Comparison of ENCODE assay signal across 8 mouse cellular contexts in the genomic region with DNA sequence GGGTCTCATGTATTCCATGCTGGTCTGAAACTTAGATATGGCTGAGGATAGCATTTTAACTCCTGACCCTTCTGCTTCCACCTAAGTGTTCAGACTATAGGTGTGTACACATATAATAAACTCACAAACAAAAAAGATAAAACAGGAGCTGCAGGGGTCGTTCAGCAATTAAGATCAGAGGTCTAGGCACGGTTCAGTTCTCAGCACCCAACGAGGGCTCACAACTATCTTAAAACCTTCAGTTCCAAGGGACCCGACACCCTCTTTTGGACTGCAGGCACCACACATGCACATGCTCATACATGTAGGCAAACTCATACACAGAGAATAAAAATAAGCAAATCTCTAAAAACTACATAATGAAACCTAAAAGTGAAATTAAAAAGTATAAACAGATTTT. TPM values are rescaled to one million over a fixed set of nuclear protein-coding genes. Genes with fewer than 3 reads are reported as not detected.
DNase-seq lines count a peak whose midpoint lies in the region; ATAC-seq lines count a peak whose summit lies in the region.

No protein-coding gene starts in this region.

- H3K27me3 ChIP-seq in liver, embryonic 11.5 days (replicated peaks; ENCODE audit: control insufficient read depth, insufficient read depth, low read length): no peaks in the 10 kb centered on the region
- H3K27me3 ChIP-seq in embryonic facial prominence, embryonic 15.5 days: no peaks in the 10 kb centered on the region
- H3K27me3 ChIP-seq in limb, embryonic 10.5 days (ENCODE audit: low read depth, poor library complexity, severe bottlenecking): no peaks in the 10 kb centered on the region
- H3K27me3 ChIP-seq in neural tube, embryonic 13.5 days: no peaks in the 10 kb centered on the region

- H3K4me1 ChIP-seq in liver, embryonic 11.5 days (replicated peaks; ENCODE audit: control insufficient read depth, insufficient read depth, low read length): no peaks in the 10 kb centered on the region; the same call in 1 of the 2 replicates
- peaks cover 26% of the 10 kb centered on the region for H3K4me1 ChIP-seq in embryonic facial prominence, embryonic 15.5 days
- H3K4me1 ChIP-seq in limb, embryonic 10.5 days: peaks cover 10% of the 10 kb centered on the region; the same call in 1 of the 2 replicates
- peaks cover 26% of the 10 kb centered on the region for H3K4me1 ChIP-seq in neural tube, embryonic 13.5 days (replicated peaks)

- no peak for DNase-seq in liver, embryonic 11.5 days (ENCODE audit: low spot score)
- DNase-seq in liver: no peak
- DNase-seq in limb, embryonic 10.5 days (ENCODE audit: low spot score): no peak
- no peak for DNase-seq in thymus, postnatal 0 days (ENCODE audit: low spot score)
- DNase-seq in retina, postnatal 1 day: no peak

- peaks cover 4% of the 10 kb centered on the region for H3K36me3 ChIP-seq in liver, embryonic 11.5 days (ENCODE audit: control insufficient read depth, insufficient read depth, low read length)
- H3K36me3 ChIP-seq in embryonic facial prominence, embryonic 15.5 days: peaks cover 17% of the 10 kb centered on the region
- H3K36me3 ChIP-seq in limb, embryonic 10.5 days: peaks cover 29% of the 10 kb centered on the region
- peaks cover 13% of the 10 kb centered on the region for H3K36me3 ChIP-seq in neural tube, embryonic 13.5 days

- H3K4me3 ChIP-seq in liver, embryonic 11.5 days (ENCODE audit: low read depth, low read length): peak overlapping the region; percentile 52
- H3K4me3 ChIP-seq in embryonic facial prominence, embryonic 15.5 days (replicated peaks): peak overlapping the region; percentile 55
- peak overlapping the region; percentile 51 for H3K4me3 ChIP-seq in limb, embryonic 10.5 days
- H3K4me3 ChIP-seq in neural tube, embryonic 13.5 days: peak overlapping the region; percentile 43

- peak overlapping the region; percentile 60 for H3K9ac ChIP-seq in liver, embryonic 11.5 days (ENCODE audit: low read depth, low read length)
- no peak overlapping the region; the same call in 1 of the 2 replicates for H3K9ac ChIP-seq in embryonic facial prominence, embryonic 15.5 days
- peak overlapping the region; percentile 62; the same call in 1 of the 2 replicates for H3K9ac ChIP-seq in neural tube, embryonic 13.5 days

- H3K9me3 ChIP-seq in liver, embryonic 11.5 days (ENCODE audit: control insufficient read depth, low read length): no peaks in the 10 kb centered on the region
- H3K9me3 ChIP-seq in embryonic facial prominence, embryonic 15.5 days (replicated peaks): no peaks in the 10 kb centered on the region
- no peaks in the 10 kb centered on the region for H3K9me3 ChIP-seq in limb, embryonic 10.5 days (replicated peaks)
- no peaks in the 10 kb centered on the region for H3K9me3 ChIP-seq in neural tube, embryonic 13.5 days

- WGBS in liver, embryonic 11.5 days: 57% methylated on average over 4 of the region's 4 CpGs
- 57% methylated on average over 4 of the region's 4 CpGs for WGBS in embryonic facial prominence, embryonic 15.5 days
- 63% methylated on average over 4 of the region's 4 CpGs for WGBS in limb, embryonic 10.5 days
- WGBS in neural tube, embryonic 13.5 days: 62% methylated on average over 4 of the region's 4 CpGs

- H3K27ac ChIP-seq in liver, embryonic 11.5 days (ENCODE audit: low read depth, low read length): no peak overlapping the region
- H3K27ac ChIP-seq in embryonic facial prominence, embryonic 15.5 days (replicated peaks): peak overlapping the region; percentile 80
- H3K27ac ChIP-seq in limb, embryonic 10.5 days: peak overlapping the region; percentile 68
- H3K27ac ChIP-seq in neural tube, embryonic 13.5 days (replicated peaks): peak overlapping the region; percentile 70; the same call in 1 of the 2 replicates

- ATAC-seq in liver, embryonic 11.5 days (replicated peaks; ENCODE audit: low FRiP score): no peak
- no peak for ATAC-seq in embryonic facial prominence, embryonic 15.5 days (ENCODE audit: insufficient number of reproducible peaks, low FRiP score, low TSS enrichment, low read depth)
- peak; percentile 6; the same call in 1 of the 2 replicates for ATAC-seq in neural tube, embryonic 13.5 days (ENCODE audit: low read depth)
- no peak for ATAC-seq in activated CD4-positive, CD25-positive, alpha-beta regulatory T cell, adult 4 months

- peak overlapping the region; percentile 78 for H3K4me2 ChIP-seq in liver, embryonic 11.5 days
- H3K4me2 ChIP-seq in embryonic facial prominence, embryonic 15.5 days (replicated peaks): peak overlapping the region; percentile 49
- peak overlapping the region; percentile 55 for H3K4me2 ChIP-seq in neural tube, embryonic 13.5 days

RNA-seq across cellular contexts. Expression of gene Srl, which starts 0.6 kb away (rescaled TPM):
- 8.7 and 8.8 TPM in 2 replicates for polyA plus RNA-seq in liver, embryonic 11.5 days (2014; fragmentation: Nextera tagmentation; extraction: Ambion mirVana)
- polyA plus RNA-seq in embryonic facial prominence, embryonic 15.5 days (2015; fragmentation: Nextera tagmentation; extraction: Ambion mirVana): 42.1 and 52.8 TPM in 2 replicates
- polyA plus RNA-seq in limb, embryonic 10.5 days (2016; fragmentation: Nextera tagmentation; extraction: Ambion mirVana): 29.4 and 34.3 TPM in 2 replicates
- 28.9 and 31.8 TPM in 2 replicates for polyA plus RNA-seq in neural tube, embryonic 13.5 days (2015; fragmentation: Nextera tagmentation; extraction: Ambion mirVana)
- polyA plus RNA-seq in thymus, postnatal 0 days (2015; fragmentation: Nextera tagmentation; extraction: Ambion mirVana): 5.6 and 6.9 TPM in 2 replicates
- polyA plus RNA-seq in activated CD4-positive, CD25-positive, alpha-beta regulatory T cell, adult 4 months (2017; shearing (Covaris generic)): 1 to 10 TPM in 1 of 2 experiments, under 1 TPM in 1; 0.20 to 1.9 TPM

RNA-seq across cellular contexts. Expression of gene Tfap4, which starts 18.6 kb away (rescaled TPM):
- 23.3 and 25.1 TPM in 2 replicates for polyA plus RNA-seq in liver, embryonic 11.5 days (2014; fragmentation: Nextera tagmentation; extraction: Ambion mirVana)
- 23.6 and 24.5 TPM in 2 replicates for polyA plus RNA-seq in embryonic facial prominence, embryonic 15.5 days (2015; fragmentation: Nextera tagmentation; extraction: Ambion mirVana)
- 41.4 and 48.5 TPM in 2 replicates for polyA plus RNA-seq in limb, embryonic 10.5 days (2016; fragmentation: Nextera tagmentation; extraction: Ambion mirVana)
- 10.2 TPM in 2 replicates for polyA plus RNA-seq in neural tube, embryonic 13.5 days (2015; fragmentation: Nextera tagmentation; extraction: Ambion mirVana)
- polyA plus RNA-seq in thymus, postnatal 0 days (2015; fragmentation: Nextera tagmentation; extraction: Ambion mirVana): 16.5 and 19.7 TPM in 2 replicates
- polyA plus RNA-seq in activated CD4-positive, CD25-positive, alpha-beta regulatory T cell, adult 4 months (2017; shearing (Covaris generic)): 1 to 10 TPM; 4.1 to 6.2 TPM

RNA-seq across cellular contexts. Expression of gene Glis2, which starts 53.5 kb away (rescaled TPM):
- polyA plus RNA-seq in liver, embryonic 11.5 days (2014; fragmentation: Nextera tagmentation; extraction: Ambion mirVana): 10.8 and 11.7 TPM in 2 replicates
- 33.2 and 33.4 TPM in 2 replicates for polyA plus RNA-seq in embryonic facial prominence, embryonic 15.5 days (2015; fragmentation: Nextera tagmentation; extraction: Ambion mirVana)
- polyA plus RNA-seq in limb, embryonic 10.5 days (2016; fragmentation: Nextera tagmentation; extraction: Ambion mirVana): 27.0 and 30.7 TPM in 2 replicates
- polyA plus RNA-seq in neural tube, embryonic 13.5 days (2015; fragmentation: Nextera tagmentation; extraction: Ambion mirVana): 22.2 and 28.8 TPM in 2 replicates
- 3.6 and 5.3 TPM in 2 replicates for polyA plus RNA-seq in thymus, postnatal 0 days (2015; fragmentation: Nextera tagmentation; extraction: Ambion mirVana)
- polyA plus RNA-seq in activated CD4-positive, CD25-positive, alpha-beta regulatory T cell, adult 4 months (2017; shearing (Covaris generic)): under 1 TPM in 1 of 2 experiments, not detected in 1; 0.71 TPM
